Mouse (Mus musculus) retina, embryonic 14.5 days (tissue): ENCODE measurements around the gene Malrd1.
"Not testable (repeated sequence)": the region's sequence is repeated elsewhere in the genome, so short reads cannot be mapped to it uniquely, and the experiment has no call there.

Source experiments
- DNase-seq: peaks from one replicate; pipeline ENCODE4 v3.0.0-alpha.2; 2015; ENCODE audit warnings: low spot score

Gene Malrd1

DNA sequence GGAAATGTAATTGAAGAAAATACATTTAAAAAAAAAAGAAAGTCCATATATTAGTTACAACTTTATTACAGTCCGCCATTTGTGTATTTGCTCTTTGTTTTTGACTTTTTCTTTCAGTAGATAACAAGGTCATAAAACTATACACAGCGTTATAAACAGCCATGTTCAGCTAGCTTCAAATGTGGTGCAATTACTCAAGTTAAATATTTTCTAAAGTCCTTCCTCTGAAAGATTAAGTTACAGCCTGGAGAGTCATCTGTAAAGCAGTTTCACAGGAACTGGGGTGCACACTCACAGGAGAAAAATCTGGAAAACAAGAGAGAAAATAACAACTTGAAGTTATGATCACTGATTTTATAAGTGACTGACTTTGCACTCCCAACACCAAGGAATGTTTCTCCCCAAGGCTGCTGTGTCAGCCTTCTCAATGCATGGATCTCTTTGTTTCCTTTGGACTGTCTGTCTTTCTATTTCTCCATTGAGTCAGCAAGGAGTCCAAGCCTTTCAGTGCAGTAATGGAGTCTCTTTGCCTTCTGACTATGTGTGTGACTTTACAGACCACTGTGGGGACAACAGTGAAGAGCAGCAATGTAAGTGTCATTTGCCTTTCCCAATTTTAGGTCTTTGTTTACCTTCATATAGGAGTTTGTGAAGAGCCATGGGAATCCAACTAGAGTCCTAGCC is at the start of gene Malrd1:
Malrd1 (plus strand) TSS at position 239 of the 684 bp plus-strand sequence.
- DNase-seq, result no peak

GRCm38 (mm10) chr2:15538643-15539042 is 12.4 kb downstream of the Malrd1 start:
- DNase-seq, result no peak

GRCm38 (mm10) chr2:15613327-15613948 is 87.2 kb downstream of the Malrd1 start:
- no peak for DNase-seq

- no peak for DNase-seq
These were observed 87.7 kb downstream of the Malrd1 start for GRCm38 (mm10) chr2:15614026-15614425.

DNA sequence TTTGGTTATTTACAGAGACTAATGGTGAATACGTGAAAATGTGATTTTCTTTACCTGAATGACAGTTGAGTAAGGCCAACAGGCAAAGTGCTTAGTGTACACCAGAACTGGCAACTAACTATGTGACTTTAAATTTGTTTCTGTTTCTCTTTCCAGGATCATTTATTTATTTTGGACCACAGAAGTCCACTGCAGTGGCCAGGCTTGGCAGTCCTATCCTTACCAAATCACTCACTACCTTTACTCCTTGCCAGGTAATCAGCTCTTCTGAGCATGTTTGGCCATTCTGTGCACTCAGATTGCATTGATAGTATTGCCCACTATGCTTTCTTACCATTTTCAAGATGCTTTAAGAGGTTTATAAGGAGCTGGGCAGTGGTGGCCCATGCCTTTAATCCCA is 109.5 kb downstream of the Malrd1 start:
- DNase-seq, result no peak

DNA sequence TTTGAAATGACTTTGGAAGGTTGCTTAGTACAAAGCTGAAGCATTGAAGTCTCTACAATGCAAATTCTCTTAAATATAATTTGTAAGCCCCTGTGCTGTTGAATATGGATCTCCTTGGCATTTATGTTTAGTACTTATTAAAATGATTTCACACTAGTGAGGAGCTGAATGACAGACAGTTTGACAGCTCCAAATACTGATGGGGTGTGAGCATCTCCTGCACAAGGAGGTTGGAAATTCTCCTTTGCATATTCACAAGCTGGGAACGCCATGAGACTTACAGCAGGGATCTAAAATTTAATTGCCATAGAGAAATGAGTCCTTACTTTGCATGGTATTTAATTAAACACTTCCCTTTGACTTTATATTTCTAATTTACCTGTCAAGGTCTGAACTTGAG is 117.6 kb downstream of the Malrd1 start:
- DNase-seq, result no peak

DNA sequence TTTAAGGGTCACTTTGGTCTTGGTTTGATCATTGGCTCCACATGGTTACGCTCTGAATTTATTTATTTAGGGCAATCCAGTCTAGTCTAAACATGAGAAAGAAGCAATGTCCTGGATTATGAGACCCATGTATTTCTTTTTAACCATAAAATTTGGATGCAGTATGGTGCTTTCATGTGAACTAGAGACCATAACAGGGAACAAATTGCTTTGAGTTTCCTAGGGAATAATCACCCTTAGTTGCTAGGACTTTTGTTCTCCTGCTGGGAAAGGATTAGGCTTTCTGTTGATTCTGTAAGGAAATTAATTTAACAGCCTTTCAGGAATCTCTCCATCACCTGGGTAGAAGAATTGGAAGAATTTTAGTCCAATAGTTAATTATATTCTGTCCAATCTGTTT is 130.1 kb downstream of the Malrd1 start:
- DNase-seq, result no peak

- no peak for DNase-seq
These were observed 176.7 kb downstream of the Malrd1 start for GRCm38 (mm10) chr2:15702977-15703376.

DNA sequence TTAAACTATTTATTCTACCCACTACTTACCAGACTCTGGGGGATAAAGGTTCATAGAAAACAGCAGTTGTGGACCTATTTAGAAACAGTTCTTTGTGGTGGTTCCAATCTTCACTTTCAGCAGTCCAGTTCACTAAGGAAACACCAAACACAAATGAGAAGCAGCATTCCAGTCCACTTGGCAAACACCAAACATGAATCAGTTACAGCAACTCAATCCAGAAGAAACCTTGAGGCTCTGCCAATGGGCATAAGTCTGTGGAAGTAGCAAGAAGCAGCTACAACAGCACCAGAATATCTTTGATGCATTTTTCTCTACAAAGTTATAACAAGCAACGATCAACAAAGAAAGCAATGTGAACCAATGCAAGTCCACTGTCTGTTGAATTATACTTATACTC is 214.7 kb downstream of the Malrd1 start:
- no peak for DNase-seq

DNA sequence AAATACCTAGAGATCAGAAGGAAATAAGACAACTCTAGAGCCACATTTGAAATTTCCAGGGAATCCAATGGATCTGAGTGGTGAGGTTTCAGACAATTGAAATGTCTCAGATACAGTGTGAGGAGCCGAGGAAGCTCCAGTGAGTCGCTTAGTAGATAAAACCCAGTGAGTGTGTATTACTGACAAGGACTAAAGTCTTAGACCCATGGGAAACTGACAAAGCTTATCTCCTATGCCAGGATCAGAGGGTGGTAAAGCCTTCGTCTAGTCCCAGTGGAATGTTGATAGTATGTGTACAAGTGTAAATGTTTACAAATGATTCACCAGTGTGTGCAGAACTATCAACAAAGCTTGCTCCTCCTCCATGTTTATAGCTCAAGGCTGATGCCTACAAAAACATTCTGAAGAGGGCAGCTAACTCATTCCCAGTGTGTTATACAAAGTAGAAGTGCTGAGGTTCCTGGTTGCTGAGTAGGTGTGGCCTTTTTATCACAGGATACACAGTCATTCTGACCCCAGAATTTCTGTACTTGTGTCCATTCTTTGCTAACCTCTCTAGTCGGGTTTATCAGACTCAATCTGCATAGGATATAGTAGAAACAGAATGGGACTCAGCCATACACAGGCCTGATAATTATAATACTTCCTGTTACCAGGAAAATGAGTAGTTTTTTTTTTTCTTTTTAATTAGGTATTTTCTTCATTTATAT is 218.9 kb downstream of the Malrd1 start:
- no peak for DNase-seq

DNA sequence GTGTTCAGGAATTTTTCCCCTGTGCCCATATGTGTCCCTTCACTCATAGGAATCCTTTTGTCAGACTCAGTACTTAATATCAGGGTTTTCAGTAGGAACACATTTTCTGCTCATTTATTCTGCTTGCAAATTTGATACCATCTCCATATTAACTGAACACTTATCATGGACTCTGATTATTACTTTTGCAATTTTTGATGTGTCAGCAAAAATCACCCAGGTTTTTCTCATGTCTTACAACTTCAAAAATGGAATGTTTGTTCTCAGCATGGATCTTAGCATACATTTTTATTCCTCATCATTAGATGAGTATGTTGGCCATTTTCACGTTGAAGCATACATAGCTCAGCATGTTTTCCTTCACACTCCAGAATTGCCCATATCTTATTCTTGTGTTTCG is 258.5 kb downstream of the Malrd1 start:
- no peak for DNase-seq

- peak; percentile 69 for DNase-seq
These were observed 289.4 kb downstream of the Malrd1 start for GRCm38 (mm10) chr2:15815724-15816123.

DNA sequence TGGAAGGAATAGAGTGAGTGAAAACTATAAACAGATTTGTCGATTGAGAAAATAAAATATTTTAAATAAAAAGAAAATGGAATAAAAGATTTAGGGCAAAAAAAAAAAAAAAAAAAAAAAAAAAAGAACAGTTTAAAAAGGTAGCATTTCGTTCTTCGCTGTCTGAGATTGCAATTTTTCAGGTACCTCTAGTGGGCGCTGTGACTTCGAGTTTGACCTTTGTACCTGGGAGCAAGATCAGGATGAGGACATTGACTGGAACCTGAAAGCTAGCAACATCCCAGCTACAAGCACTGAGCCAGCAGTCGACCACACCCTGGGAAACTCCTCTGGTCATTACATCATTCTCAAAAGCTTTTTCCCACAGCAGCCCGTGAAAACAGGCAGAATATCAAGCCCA is 343.1 kb downstream of the Malrd1 start:
- DNase-seq, result no peak

- no peak for DNase-seq
These were observed 367.3 kb downstream of the Malrd1 start for GRCm38 (mm10) chr2:15893418-15894120.

GRCm38 (mm10) chr2:15925432-15925831 is 399.2 kb downstream of the Malrd1 start:
- DNase-seq, result peak; percentile 45

GRCm38 (mm10) chr2:15926041-15926440 is 399.8 kb downstream of the Malrd1 start:
- no peak for DNase-seq

GRCm38 (mm10) chr2:15931479-15931878 is 405.2 kb downstream of the Malrd1 start:
- peak; percentile 42 for DNase-seq

- peak; percentile 59 for DNase-seq
These were observed 405.6 kb downstream of the Malrd1 start for GRCm38 (mm10) chr2:15931924-15932323.

- DNase-seq, result peak; percentile 30
These were observed 406.1 kb downstream of the Malrd1 start for GRCm38 (mm10) chr2:15932340-15932739.

GRCm38 (mm10) chr2:16002925-16003324 is 476.6 kb downstream of the Malrd1 start:
- DNase-seq, result peak; percentile 7

- DNase-seq, result not testable (repeated sequence)
These were observed 490.8 kb downstream of the Malrd1 start for GRCm38 (mm10) chr2:16017046-16017445.

DNA sequence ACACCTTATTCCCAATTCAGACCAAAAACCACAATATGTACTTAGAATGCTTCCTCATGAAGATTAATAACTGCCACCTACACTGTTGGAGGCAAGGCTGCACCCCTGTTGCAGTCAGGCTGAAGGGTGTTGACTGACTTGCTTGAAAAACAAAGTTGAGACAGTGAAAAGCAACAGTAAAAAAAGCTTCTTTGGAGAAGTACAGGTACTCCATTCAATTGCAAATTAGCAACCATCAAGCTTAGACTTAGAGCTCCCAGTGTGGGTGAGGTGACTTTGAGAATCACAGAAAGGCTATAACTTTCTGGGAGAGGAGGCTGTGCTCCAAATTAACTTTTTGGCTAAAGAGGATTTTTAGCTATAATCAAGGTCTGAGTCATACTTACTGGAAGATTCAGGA is 491.4 kb downstream of the Malrd1 start:
- DNase-seq, result not testable (repeated sequence)

- DNase-seq, result no peak
These were observed 503.5 kb downstream of the Malrd1 start for GRCm38 (mm10) chr2:16029752-16030151.
